Mouse (Mus musculus): ENCODE results near the gene Gm572. TPM values are rescaled to one million over a fixed set of nuclear protein-coding genes. Genes with fewer than 3 reads are reported as not detected.
A peak's percentile ranks its signal among the peaks of the same experiment; 100 is the strongest.

The Gm572 gene
- polyA plus RNA-seq, 1 experiment, result 0.10 TPM

DNA sequence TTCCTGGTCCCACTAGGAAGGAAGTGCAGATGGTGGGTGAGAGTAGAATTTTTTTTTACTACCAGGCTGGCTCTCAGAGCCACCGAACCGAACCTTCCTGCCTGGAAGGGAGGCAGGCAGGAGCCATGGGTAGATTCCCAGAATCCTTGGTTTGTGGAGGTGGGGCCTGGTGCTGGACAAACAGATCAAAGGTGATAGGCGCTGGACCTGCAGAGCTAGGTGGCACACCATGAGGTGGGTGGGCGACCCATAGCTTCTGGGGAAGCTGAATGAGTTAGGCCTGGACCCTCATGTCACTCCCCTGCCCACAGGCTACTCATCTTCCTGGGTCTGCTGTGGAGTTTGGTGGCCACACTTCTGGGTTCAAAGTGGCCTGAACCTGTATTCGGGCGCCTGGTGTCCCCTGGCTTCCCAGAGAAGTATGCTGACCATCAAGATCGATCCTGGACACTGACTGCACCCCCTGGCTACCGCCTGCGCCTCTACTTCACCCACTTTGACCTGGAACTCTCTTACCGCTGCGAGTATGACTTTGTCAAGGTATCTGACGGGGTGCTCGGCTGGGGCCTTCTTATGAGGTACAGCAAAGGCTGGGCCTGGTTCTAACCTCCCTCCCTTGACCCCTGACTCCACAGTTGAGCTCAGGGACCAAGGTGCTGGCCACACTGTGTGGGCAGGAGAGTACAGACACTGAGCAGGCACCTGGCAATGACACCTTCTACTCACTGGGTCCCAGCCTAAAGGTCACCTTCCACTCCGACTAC is 40.6 kb upstream of the Gm572 start, which contains the start of gene Masp2:
Gene Masp2, plus strand, starts transcription at position 198 of the 764 bp plus-strand sequence.
- H3K27me3 ChIP-seq (ENCODE audit: control insufficient read depth, insufficient read depth, low read length), result no peaks in the 10 kb centered on the region
- H3K4me3 ChIP-seq (ENCODE audit: control insufficient read depth, low read depth, low read length), result no peak within 1 kb of the TSS
- H3K36me3 ChIP-seq (ENCODE audit: control insufficient read depth, insufficient read depth, low read length), result no peaks in the 10 kb centered on the region
- H3K4me1 ChIP-seq (ENCODE audit: control insufficient read depth, insufficient read depth, low read length), result no peaks in the 10 kb centered on the region
- TF ChIP-seq POLR2A (IDR thresholded peaks at IDR 0.05; ENCODE audit: control insufficient read depth, low read depth, low read length) (no peak), CTCF (IDR thresholded peaks at IDR 0.05; ENCODE audit: control insufficient read depth, insufficient read depth, insufficient replicate concordance, low read depth, low read length) (no peak)
- no peak within 1 kb of the TSS for H3K27ac ChIP-seq (ENCODE audit: control insufficient read depth, insufficient read depth, low read depth, low read length)

- Histone ChIP-seq H3K4me1 (ENCODE audit: control insufficient read depth, insufficient read depth, low read length) (no peaks in the 10 kb centered on the region), H3K27ac (ENCODE audit: control insufficient read depth, insufficient read depth, low read depth, low read length) (no peak overlapping the region), H3K36me3 (ENCODE audit: control insufficient read depth, insufficient read depth, low read length) (no peaks in the 10 kb centered on the region), H3K4me3 (ENCODE audit: control insufficient read depth, low read depth, low read length) (no peak overlapping the region), H3K27me3 (ENCODE audit: control insufficient read depth, insufficient read depth, low read length) (no peaks in the 10 kb centered on the region)
- no peak for TF ChIP-seq POLR2A (IDR thresholded peaks at IDR 0.05; ENCODE audit: control insufficient read depth, low read depth, low read length)
- TF ChIP-seq CTCF (IDR thresholded peaks at IDR 0.05; ENCODE audit: control insufficient read depth, insufficient read depth, insufficient replicate concordance, low read depth, low read length), result no peak
Measured at GRCm38 (mm10) chr4:148603376-148604139, 39.6 kb upstream of the Gm572 start.

DNA sequence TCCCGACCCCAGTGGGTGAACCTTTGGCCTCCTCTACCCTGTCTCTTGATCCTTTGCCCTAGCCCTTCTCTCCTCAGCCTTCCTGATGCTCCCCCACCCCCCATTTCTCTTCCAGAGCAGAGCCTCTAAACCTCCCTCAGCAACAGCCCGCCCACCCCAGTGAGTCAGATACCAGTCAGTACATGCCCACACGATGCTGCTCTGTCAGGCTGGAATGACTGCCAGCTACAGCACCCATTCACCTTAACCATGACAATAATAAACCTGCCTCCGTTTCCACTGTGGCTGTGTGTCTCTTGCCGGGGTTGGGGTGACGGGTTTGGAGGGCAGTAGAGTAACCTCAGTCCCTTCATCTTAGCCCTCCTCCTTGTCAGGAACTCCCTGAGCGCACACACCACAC is 39.0 kb upstream of the Gm572 start:
- H3K4me3 ChIP-seq (ENCODE audit: control insufficient read depth, low read depth, low read length), result no peak overlapping the region
- no peaks in the 10 kb centered on the region for H3K27me3 ChIP-seq (ENCODE audit: control insufficient read depth, insufficient read depth, low read length)
- TF ChIP-seq POLR2A (IDR thresholded peaks at IDR 0.05; ENCODE audit: control insufficient read depth, low read depth, low read length) (no peak), CTCF (IDR thresholded peaks at IDR 0.05; ENCODE audit: control insufficient read depth, insufficient read depth, insufficient replicate concordance, low read depth, low read length) (no peak)
- H3K4me1 ChIP-seq (ENCODE audit: control insufficient read depth, insufficient read depth, low read length), result no peaks in the 10 kb centered on the region
- H3K27ac ChIP-seq (ENCODE audit: control insufficient read depth, insufficient read depth, low read depth, low read length), result no peak overlapping the region
- H3K36me3 ChIP-seq (ENCODE audit: control insufficient read depth, insufficient read depth, low read length), result no peaks in the 10 kb centered on the region

GRCm38 (mm10) chr4:148604541-148605165 is 38.5 kb upstream of the Gm572 start:
- Histone ChIP-seq H3K4me1 (ENCODE audit: control insufficient read depth, insufficient read depth, low read length) (no peaks in the 10 kb centered on the region), H3K27ac (ENCODE audit: control insufficient read depth, insufficient read depth, low read depth, low read length) (no peak overlapping the region), H3K27me3 (ENCODE audit: control insufficient read depth, insufficient read depth, low read length) (no peaks in the 10 kb centered on the region), H3K36me3 (ENCODE audit: control insufficient read depth, insufficient read depth, low read length) (no peaks in the 10 kb centered on the region), H3K4me3 (ENCODE audit: control insufficient read depth, low read depth, low read length) (no peak overlapping the region)
- peak; percentile 51; the same call in 1 of the 2 replicates for TF ChIP-seq CTCF (IDR thresholded peaks at IDR 0.05; ENCODE audit: control insufficient read depth, insufficient read depth, insufficient replicate concordance, low read depth, low read length)
- no peak for TF ChIP-seq POLR2A (IDR thresholded peaks at IDR 0.05; ENCODE audit: control insufficient read depth, low read depth, low read length)

- H3K27me3 ChIP-seq (ENCODE audit: control insufficient read depth, insufficient read depth, low read length), result no peaks in the 10 kb centered on the region
- H3K4me3 ChIP-seq (ENCODE audit: control insufficient read depth, low read depth, low read length), result no peak overlapping the region
- H3K36me3 ChIP-seq (ENCODE audit: control insufficient read depth, insufficient read depth, low read length), result no peaks in the 10 kb centered on the region
- TF ChIP-seq POLR2A (IDR thresholded peaks at IDR 0.05; ENCODE audit: control insufficient read depth, low read depth, low read length) (no peak), CTCF (IDR thresholded peaks at IDR 0.05; ENCODE audit: control insufficient read depth, insufficient read depth, insufficient replicate concordance, low read depth, low read length) (peak; percentile 82; the same call in 1 of the 2 replicates)
- H3K4me1 ChIP-seq (ENCODE audit: control insufficient read depth, insufficient read depth, low read length), result no peaks in the 10 kb centered on the region
- H3K27ac ChIP-seq (ENCODE audit: control insufficient read depth, insufficient read depth, low read depth, low read length), result no peak overlapping the region
Measured at GRCm38 (mm10) chr4:148607758-148608157, 35.4 kb upstream of the Gm572 start.

- Histone ChIP-seq H3K27me3 (ENCODE audit: control insufficient read depth, insufficient read depth, low read length) (no peaks in the 10 kb centered on the region), H3K4me3 (ENCODE audit: control insufficient read depth, low read depth, low read length) (no peak overlapping the region), H3K27ac (ENCODE audit: control insufficient read depth, insufficient read depth, low read depth, low read length) (no peak overlapping the region), H3K4me1 (ENCODE audit: control insufficient read depth, insufficient read depth, low read length) (no peaks in the 10 kb centered on the region), H3K36me3 (ENCODE audit: control insufficient read depth, insufficient read depth, low read length) (no peaks in the 10 kb centered on the region)
- TF ChIP-seq POLR2A (IDR thresholded peaks at IDR 0.05; ENCODE audit: control insufficient read depth, low read depth, low read length) (no peak), CTCF (IDR thresholded peaks at IDR 0.05; ENCODE audit: control insufficient read depth, insufficient read depth, insufficient replicate concordance, low read depth, low read length) (no peak)
Measured at GRCm38 (mm10) chr4:148609805-148610204, 33.3 kb upstream of the Gm572 start.

Data from testis, adult 2 months (tissue).